Mouse (Mus musculus) frontal cortex, postnatal 10 days (tissue): Measurements from ENCODE around the gene Gm37240.
A peak's percentile ranks its signal among the peaks of the same experiment; 100 is the strongest.

ENCODE experiments used
- DNase-seq, 2 experiments: peaks; one replicate each; pipeline ENCODE4 v3.0.0; 2022; ENCODE audit warnings: low spot score in 2 of 2, mixed read lengths in 1 of 2

Gene Gm37240

GRCm38 (mm10) chr3:84952585-84953187, 934.6 kb downstream of the Gm37240 start:
- no peak for DNase-seq

- DNase-seq = peak; percentile 66 to 71
Measured at GRCm38 (mm10) chr3:84952135-84952534, 935.2 kb downstream of the Gm37240 start.

- DNase-seq = no peak
Measured at GRCm38 (mm10) chr3:84951698-84952097, 935.6 kb downstream of the Gm37240 start.

- DNase-seq = no peak
Measured at GRCm38 (mm10) chr3:84949387-84949786, 937.9 kb downstream of the Gm37240 start.

GRCm38 (mm10) chr3:84946381-84946780, 940.9 kb downstream of the Gm37240 start:
- no peak for DNase-seq

GRCm38 (mm10) chr3:84944933-84945332, 942.4 kb downstream of the Gm37240 start:
- DNase-seq = no peak

- DNase-seq = peak; percentile 29 to 43
Measured at GRCm38 (mm10) chr3:84937360-84938355, 949.7 kb downstream of the Gm37240 start.

GRCm38 (mm10) chr3:84936956-84937355, 950.4 kb downstream of the Gm37240 start:
- DNase-seq = no peak

GRCm38 (mm10) chr3:84936252-84936651, 951.1 kb downstream of the Gm37240 start:
- no peak for DNase-seq

- no peak for DNase-seq
Measured at GRCm38 (mm10) chr3:84935729-84936128, 951.6 kb downstream of the Gm37240 start.

GRCm38 (mm10) chr3:84930683-84931082, 956.6 kb downstream of the Gm37240 start:
- DNase-seq = no peak

- DNase-seq = no peak
Measured at GRCm38 (mm10) chr3:84929171-84929570, 958.1 kb downstream of the Gm37240 start.

- DNase-seq = no peak
Measured at GRCm38 (mm10) chr3:84927901-84928300, 959.4 kb downstream of the Gm37240 start.

GRCm38 (mm10) chr3:84927168-84927794, 960.0 kb downstream of the Gm37240 start:
- no peak for DNase-seq

- no peak for DNase-seq
Measured at GRCm38 (mm10) chr3:84926140-84926539, 961.2 kb downstream of the Gm37240 start.

GRCm38 (mm10) chr3:84925229-84925628, 962.1 kb downstream of the Gm37240 start:
- no peak for DNase-seq

- no peak for DNase-seq
Measured at GRCm38 (mm10) chr3:84923670-84924069, 963.6 kb downstream of the Gm37240 start.

GRCm38 (mm10) chr3:84923256-84923655, 964.1 kb downstream of the Gm37240 start:
- DNase-seq = no peak

- no peak for DNase-seq
Measured at GRCm38 (mm10) chr3:84921704-84922420, 965.5 kb downstream of the Gm37240 start.

GRCm38 (mm10) chr3:84917903-84918679, 969.2 kb downstream of the Gm37240 start:
- DNase-seq = no peak

GRCm38 (mm10) chr3:84914284-84914683, 973.0 kb downstream of the Gm37240 start:
- no peak for DNase-seq
